In genomic region chr2:131353564-131353915, GRCm38 (mm10) we compare ENCODE assay signal across 8 mouse cellular contexts. TPM values are rescaled to one million over a fixed set of nuclear protein-coding genes. Genes with fewer than 3 reads are reported as not detected.
DNase-seq lines count a peak whose midpoint lies in the region; ATAC-seq lines count a peak whose summit lies in the region.

No protein-coding gene starts in this region.

- 18% methylated on average over 3 of the region's 3 CpGs for WGBS in kidney, embryonic 15.5 days
- 24% methylated on average over 3 of the region's 3 CpGs for whole genome bisulfite sequencing in intestine, embryonic 15.5 days
- WGBS in neural tube, embryonic 14.5 days: 16% methylated on average over 3 of the region's 3 CpGs

- peaks cover 17% of the 10 kb centered on the region for H3K4me1 ChIP-seq in kidney, embryonic 15.5 days
- peaks cover 8% of the 10 kb centered on the region; the same call in 1 of the 2 replicates for H3K4me1 ChIP-seq in intestine, embryonic 15.5 days (replicated peaks)
- H3K4me1 ChIP-seq in neural tube, embryonic 14.5 days (ENCODE audit: control insufficient read depth, insufficient read depth, low read length): peaks cover 3% of the 10 kb centered on the region; the same call in 1 of the 2 replicates

- H3K9me3 ChIP-seq in kidney, embryonic 15.5 days (replicated peaks): no peaks in the 10 kb centered on the region
- no peaks in the 10 kb centered on the region for H3K9me3 ChIP-seq in intestine, embryonic 15.5 days
- H3K9me3 ChIP-seq in neural tube, embryonic 14.5 days (ENCODE audit: control insufficient read depth, low read length): no peaks in the 10 kb centered on the region

- no peak for DNase-seq in kidney, adult 8-10 months
- DNase-seq in ZHBTc4 (ENCODE audit: low read depth, low spot score) (peak; percentile 16), adipocyte (ENCODE audit: low spot score) (no peak)
- no peak for DNase-seq in kidney, adult 18-20 months
- DNase-seq in urinary bladder, postnatal 10 days (ENCODE audit: low spot score): no peak

- H3K4me3 ChIP-seq in kidney, embryonic 15.5 days (replicated peaks): peak overlapping the region; percentile 90
- no peak overlapping the region; the same call in 1 of the 2 replicates for H3K4me3 ChIP-seq in intestine, embryonic 15.5 days (replicated peaks)
- H3K4me3 ChIP-seq in neural tube, embryonic 14.5 days (ENCODE audit: low read depth, low read length): peak overlapping the region; percentile 97; the same call in 1 of the 2 replicates

- H3K9ac ChIP-seq in kidney, embryonic 15.5 days: no peak overlapping the region
- no peak overlapping the region for H3K9ac ChIP-seq in intestine, embryonic 15.5 days
- H3K9ac ChIP-seq in neural tube, embryonic 14.5 days (replicated peaks; ENCODE audit: low read depth, low read length): no peak overlapping the region

- no peaks in the 10 kb centered on the region for H3K36me3 ChIP-seq in kidney, embryonic 15.5 days
- H3K36me3 ChIP-seq in intestine, embryonic 15.5 days: no peaks in the 10 kb centered on the region
- H3K36me3 ChIP-seq in neural tube, embryonic 14.5 days (ENCODE audit: control insufficient read depth, insufficient read depth, low read length): no peaks in the 10 kb centered on the region

- H3K27ac ChIP-seq in kidney, embryonic 15.5 days: no peak overlapping the region
- no peak overlapping the region for H3K27ac ChIP-seq in intestine, embryonic 15.5 days
- no peak overlapping the region for H3K27ac ChIP-seq in neural tube, embryonic 14.5 days (ENCODE audit: low read depth, low read length)

- H3K27me3 ChIP-seq in kidney, embryonic 15.5 days: no peaks in the 10 kb centered on the region
- H3K27me3 ChIP-seq in intestine, embryonic 15.5 days (replicated peaks): no peaks in the 10 kb centered on the region
- H3K27me3 ChIP-seq in neural tube, embryonic 14.5 days (ENCODE audit: control insufficient read depth, insufficient read depth, low read length): no peaks in the 10 kb centered on the region; the same call in 1 of the 2 replicates

- H3K4me2 ChIP-seq in kidney, embryonic 15.5 days: peak overlapping the region; percentile 79
- H3K4me2 ChIP-seq in intestine, embryonic 15.5 days (replicated peaks): peak overlapping the region; percentile 88
- H3K4me2 ChIP-seq in neural tube, embryonic 14.5 days (ENCODE audit: low read depth, low read length): peak overlapping the region; percentile 66

- ATAC-seq in kidney, embryonic 15.5 days (replicated peaks; ENCODE audit: low FRiP score): no peak
- no peak for ATAC-seq in intestine, embryonic 15.5 days
- ATAC-seq in neural tube, embryonic 14.5 days (ENCODE audit: low read depth): no peak

RNA-seq across cellular contexts. Expression of gene Rnf24, which starts 0.8 kb away (rescaled TPM):
- polyA plus RNA-seq in kidney, embryonic 15.5 days (2015; fragmentation: Nextera tagmentation; extraction: Ambion mirVana): 3.9 and 4.0 TPM in 2 replicates
- 2.1 and 2.2 TPM in 2 replicates for polyA plus RNA-seq in intestine, embryonic 15.5 days (2015; fragmentation: Nextera tagmentation; extraction: Ambion mirVana)
- polyA plus RNA-seq in neural tube, embryonic 14.5 days (2014; fragmentation: Nextera tagmentation; extraction: Ambion mirVana): 18.4 and 19.0 TPM in 2 replicates
